Mouse (Mus musculus): ENCODE measurements around the gene Nfia. TPM values are rescaled to one million over a fixed set of nuclear protein-coding genes. Genes with fewer than 3 reads are reported as not detected.

The Nfia gene
- polyA plus RNA-seq, 1 experiment from 2014 or later: 32.1 TPM

- Histone ChIP-seq H3K27ac (ENCODE audit: low read depth, low read length) (no peak overlapping the region), H3K9ac (ENCODE audit: low read depth, low read length) (no peak overlapping the region), H3K4me1 (ENCODE audit: control insufficient read depth, insufficient read depth, low read length) (peaks cover 17% of the 10 kb centered on the region), H3K4me2 (replicated peaks; ENCODE audit: low read depth, low read length) (no peak overlapping the region), H3K9me3 (ENCODE audit: control insufficient read depth, low read length) (no peaks in the 10 kb centered on the region), H3K27me3 (ENCODE audit: control insufficient read depth, insufficient read depth, low read length) (peaks cover 5% of the 10 kb centered on the region; the same call in 1 of the 2 replicates), H3K4me3 (ENCODE audit: low read length) (no peak overlapping the region), H3K36me3 (ENCODE audit: control insufficient read depth, insufficient read depth, low read length) (no peaks in the 10 kb centered on the region)
- ATAC-seq (ENCODE audit: low FRiP score, low TSS enrichment): no peak
- WGBS: 74% methylated on average over 5 of the region's 5 CpGs
Observed at GRCm38 (mm10) chr4:97841745-97842144, 69.2 kb downstream of the Nfia start.

- Histone ChIP-seq H3K4me1 (ENCODE audit: control insufficient read depth, insufficient read depth, low read length) (peaks cover 10% of the 10 kb centered on the region), H3K9ac (ENCODE audit: low read depth, low read length) (no peak overlapping the region), H3K4me3 (ENCODE audit: low read length) (no peak overlapping the region), H3K4me2 (replicated peaks; ENCODE audit: low read depth, low read length) (no peak overlapping the region), H3K27ac (ENCODE audit: low read depth, low read length) (peak overlapping the region; percentile 5; the same call in 1 of the 2 replicates), H3K27me3 (ENCODE audit: control insufficient read depth, insufficient read depth, low read length) (peaks cover 5% of the 10 kb centered on the region; the same call in 1 of the 2 replicates), H3K9me3 (ENCODE audit: control insufficient read depth, low read length) (no peaks in the 10 kb centered on the region), H3K36me3 (ENCODE audit: control insufficient read depth, insufficient read depth, low read length) (no peaks in the 10 kb centered on the region)
- ATAC-seq (ENCODE audit: low FRiP score, low TSS enrichment): no peak
- WGBS: 82% methylated on average over 15 of the region's 15 CpGs
Observed at GRCm38 (mm10) chr4:97843981-97844690, 71.6 kb downstream of the Nfia start.

GRCm38 (mm10) chr4:97844899-97845298, 72.4 kb downstream of the Nfia start:
- Histone ChIP-seq H3K4me1 (ENCODE audit: control insufficient read depth, insufficient read depth, low read length) (peaks cover 7% of the 10 kb centered on the region), H3K4me3 (ENCODE audit: low read length) (no peak overlapping the region), H3K36me3 (ENCODE audit: control insufficient read depth, insufficient read depth, low read length) (no peaks in the 10 kb centered on the region), H3K4me2 (replicated peaks; ENCODE audit: low read depth, low read length) (no peak overlapping the region), H3K27me3 (ENCODE audit: control insufficient read depth, insufficient read depth, low read length) (peaks cover 5% of the 10 kb centered on the region; the same call in 1 of the 2 replicates), H3K9me3 (ENCODE audit: control insufficient read depth, low read length) (no peaks in the 10 kb centered on the region), H3K27ac (ENCODE audit: low read depth, low read length) (peak overlapping the region; percentile 27; the same call in 1 of the 2 replicates), H3K9ac (ENCODE audit: low read depth, low read length) (no peak overlapping the region)
- no peak for ATAC-seq (ENCODE audit: low FRiP score, low TSS enrichment)
- WGBS: 56% methylated on average over 6 of the region's 6 CpGs

- H3K4me1 ChIP-seq (ENCODE audit: control insufficient read depth, insufficient read depth, low read length): no peaks in the 10 kb centered on the region
- H3K36me3 ChIP-seq (ENCODE audit: control insufficient read depth, insufficient read depth, low read length): no peaks in the 10 kb centered on the region
- H3K27ac ChIP-seq (ENCODE audit: low read depth, low read length): no peak overlapping the region
- ATAC-seq (ENCODE audit: low FRiP score, low TSS enrichment): no peak
- no peak overlapping the region for H3K4me2 ChIP-seq (replicated peaks; ENCODE audit: low read depth, low read length)
- H3K9me3 ChIP-seq (ENCODE audit: control insufficient read depth, low read length): no peaks in the 10 kb centered on the region
- no peak overlapping the region for H3K9ac ChIP-seq (ENCODE audit: low read depth, low read length)
- H3K27me3 ChIP-seq (ENCODE audit: control insufficient read depth, insufficient read depth, low read length): peaks cover 5% of the 10 kb centered on the region; the same call in 1 of the 2 replicates
- H3K4me3 ChIP-seq (ENCODE audit: low read length): no peak overlapping the region
- WGBS: 84% methylated on average over 5 of the region's 5 CpGs
Observed at GRCm38 (mm10) chr4:97847653-97848052, 75.1 kb downstream of the Nfia start.

- H3K27me3 ChIP-seq (ENCODE audit: control insufficient read depth, insufficient read depth, low read length): no peaks in the 10 kb centered on the region
- no peak for ATAC-seq (ENCODE audit: low FRiP score, low TSS enrichment)
- H3K9ac ChIP-seq (ENCODE audit: low read depth, low read length): no peak overlapping the region
- no peaks in the 10 kb centered on the region for H3K36me3 ChIP-seq (ENCODE audit: control insufficient read depth, insufficient read depth, low read length)
- no peak overlapping the region for H3K4me3 ChIP-seq (ENCODE audit: low read length)
- no peak overlapping the region for H3K27ac ChIP-seq (ENCODE audit: low read depth, low read length)
- no peaks in the 10 kb centered on the region for H3K9me3 ChIP-seq (ENCODE audit: control insufficient read depth, low read length)
- H3K4me1 ChIP-seq (ENCODE audit: control insufficient read depth, insufficient read depth, low read length): no peaks in the 10 kb centered on the region
- H3K4me2 ChIP-seq (replicated peaks; ENCODE audit: low read depth, low read length): no peak overlapping the region
- WGBS: 97% methylated on average over 3 of the region's 3 CpGs
Observed at GRCm38 (mm10) chr4:97850991-97851390, 78.5 kb downstream of the Nfia start.

GRCm38 (mm10) chr4:97851698-97852097, 79.2 kb downstream of the Nfia start:
- no peak for ATAC-seq (ENCODE audit: low FRiP score, low TSS enrichment)
- Histone ChIP-seq H3K4me1 (ENCODE audit: control insufficient read depth, insufficient read depth, low read length) (no peaks in the 10 kb centered on the region), H3K4me2 (replicated peaks; ENCODE audit: low read depth, low read length) (no peak overlapping the region), H3K36me3 (ENCODE audit: control insufficient read depth, insufficient read depth, low read length) (no peaks in the 10 kb centered on the region), H3K4me3 (ENCODE audit: low read length) (no peak overlapping the region), H3K27ac (ENCODE audit: low read depth, low read length) (no peak overlapping the region), H3K9ac (ENCODE audit: low read depth, low read length) (no peak overlapping the region), H3K27me3 (ENCODE audit: control insufficient read depth, insufficient read depth, low read length) (no peaks in the 10 kb centered on the region), H3K9me3 (ENCODE audit: control insufficient read depth, low read length) (no peaks in the 10 kb centered on the region)
- 74% methylated on average over 5 of the region's 5 CpGs for WGBS

- Histone ChIP-seq H3K9me3 (ENCODE audit: control insufficient read depth, low read length) (no peaks in the 10 kb centered on the region), H3K9ac (ENCODE audit: low read depth, low read length) (no peak overlapping the region), H3K4me1 (ENCODE audit: control insufficient read depth, insufficient read depth, low read length) (no peaks in the 10 kb centered on the region), H3K4me2 (replicated peaks; ENCODE audit: low read depth, low read length) (no peak overlapping the region), H3K36me3 (ENCODE audit: control insufficient read depth, insufficient read depth, low read length) (no peaks in the 10 kb centered on the region), H3K27me3 (ENCODE audit: control insufficient read depth, insufficient read depth, low read length) (no peaks in the 10 kb centered on the region), H3K4me3 (ENCODE audit: low read length) (no peak overlapping the region), H3K27ac (ENCODE audit: low read depth, low read length) (no peak overlapping the region)
- ATAC-seq (ENCODE audit: low FRiP score, low TSS enrichment): no peak
- 89% methylated on average over 2 of the region's 2 CpGs for WGBS
Observed at GRCm38 (mm10) chr4:97852626-97853025, 80.1 kb downstream of the Nfia start.

- Histone ChIP-seq H3K9me3 (ENCODE audit: control insufficient read depth, low read length) (no peaks in the 10 kb centered on the region), H3K4me1 (ENCODE audit: control insufficient read depth, insufficient read depth, low read length) (0 out of 2 replicates have a peak, but pooled peaks cover 6% of the 10 kb centered on the region), H3K9ac (ENCODE audit: low read depth, low read length) (no peak overlapping the region), H3K36me3 (ENCODE audit: control insufficient read depth, insufficient read depth, low read length) (no peaks in the 10 kb centered on the region), H3K27ac (ENCODE audit: low read depth, low read length) (no peak overlapping the region), H3K4me2 (replicated peaks; ENCODE audit: low read depth, low read length) (no peak overlapping the region), H3K27me3 (ENCODE audit: control insufficient read depth, insufficient read depth, low read length) (no peaks in the 10 kb centered on the region), H3K4me3 (ENCODE audit: low read length) (no peak overlapping the region)
- WGBS: 84% methylated on average over 4 of the region's 4 CpGs
- no peak for ATAC-seq (ENCODE audit: low FRiP score, low TSS enrichment)
Observed at GRCm38 (mm10) chr4:97854779-97855178, 82.2 kb downstream of the Nfia start.

- no peaks in the 10 kb centered on the region for H3K36me3 ChIP-seq (ENCODE audit: control insufficient read depth, insufficient read depth, low read length)
- no peak overlapping the region for H3K4me2 ChIP-seq (replicated peaks; ENCODE audit: low read depth, low read length)
- H3K27me3 ChIP-seq (ENCODE audit: control insufficient read depth, insufficient read depth, low read length): no peaks in the 10 kb centered on the region
- WGBS: 91% methylated on average over 8 of the region's 8 CpGs
- H3K9ac ChIP-seq (ENCODE audit: low read depth, low read length): no peak overlapping the region
- ATAC-seq (ENCODE audit: low FRiP score, low TSS enrichment): no peak
- H3K4me3 ChIP-seq (ENCODE audit: low read length): no peak overlapping the region
- H3K9me3 ChIP-seq (ENCODE audit: control insufficient read depth, low read length): no peaks in the 10 kb centered on the region
- H3K27ac ChIP-seq (ENCODE audit: low read depth, low read length): no peak overlapping the region
- H3K4me1 ChIP-seq (ENCODE audit: control insufficient read depth, insufficient read depth, low read length): 0 out of 2 replicates have a peak, but pooled peaks cover 8% of the 10 kb centered on the region
Observed at GRCm38 (mm10) chr4:97855712-97856420, 83.3 kb downstream of the Nfia start.

Data from kidney, embryonic 14.5 days (tissue).